Mouse (Mus musculus): ENCODE measurements around the gene Tipin.
"Not testable (repeated sequence)": the region's sequence is repeated elsewhere in the genome, so short reads cannot be mapped to it uniquely, and the experiment has no call there.

The Tipin gene

DNA sequence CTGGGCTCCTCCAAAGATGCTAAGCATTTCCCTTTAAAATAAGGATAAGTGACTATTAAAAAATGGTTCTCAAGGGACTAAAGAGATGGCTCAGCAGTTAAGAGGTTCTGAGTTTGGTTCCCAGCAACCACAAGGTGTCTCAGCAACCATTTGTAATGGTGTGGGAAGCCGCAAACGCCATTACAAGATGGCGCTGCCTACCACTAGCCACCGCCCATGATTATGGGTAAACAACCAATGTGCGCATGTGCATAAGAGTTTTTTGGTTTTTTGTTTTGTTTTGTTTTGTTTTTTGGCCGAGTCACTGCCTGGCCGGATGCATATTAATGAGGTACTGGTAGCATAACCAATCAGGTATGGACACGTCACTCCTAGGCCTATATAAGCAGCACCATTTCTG, 12.5 kb upstream of the Tipin start:
- not testable (repeated sequence) for ATAC-seq (ENCODE audit: insufficient number of reproducible peaks, low FRiP score, low TSS enrichment)

GRCm38 (mm10) chr9:64271249-64271648, 10.1 kb upstream of the Tipin start:
- ATAC-seq (ENCODE audit: insufficient number of reproducible peaks, low FRiP score, low TSS enrichment) = no peak

- no peak for ATAC-seq (ENCODE audit: insufficient number of reproducible peaks, low FRiP score, low TSS enrichment)
These were observed 8.8 kb upstream of the Tipin start for GRCm38 (mm10) chr9:64272611-64273010.

GRCm38 (mm10) chr9:64273757-64274156, 7.6 kb upstream of the Tipin start:
- ATAC-seq (ENCODE audit: insufficient number of reproducible peaks, low FRiP score, low TSS enrichment) = no peak

GRCm38 (mm10) chr9:64274291-64274690, 7.1 kb upstream of the Tipin start:
- no peak for ATAC-seq (ENCODE audit: insufficient number of reproducible peaks, low FRiP score, low TSS enrichment)

DNA sequence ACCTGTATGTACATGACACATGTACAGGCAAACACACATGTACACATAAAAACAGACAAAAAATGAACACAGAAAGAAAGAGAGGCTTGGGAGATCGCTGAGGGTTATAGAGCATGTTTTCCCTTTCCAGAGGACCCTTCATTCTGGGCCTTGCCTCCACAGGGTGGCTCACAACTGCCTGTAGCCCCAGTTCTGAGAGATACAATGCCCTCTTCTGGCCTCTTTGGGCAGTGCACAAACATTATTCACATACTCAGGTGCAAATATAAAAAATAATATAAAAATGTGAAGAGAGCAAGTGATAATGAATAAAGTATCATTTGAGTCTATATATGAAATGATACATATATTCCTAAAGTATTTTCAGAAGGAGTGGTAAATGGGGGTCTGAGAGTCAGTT, 6.5 kb upstream of the Tipin start:
- ATAC-seq (ENCODE audit: insufficient number of reproducible peaks, low FRiP score, low TSS enrichment) = no peak

- ATAC-seq (ENCODE audit: insufficient number of reproducible peaks, low FRiP score, low TSS enrichment) = no peak
These were observed 3.7 kb upstream of the Tipin start for GRCm38 (mm10) chr9:64277706-64278105.

DNA sequence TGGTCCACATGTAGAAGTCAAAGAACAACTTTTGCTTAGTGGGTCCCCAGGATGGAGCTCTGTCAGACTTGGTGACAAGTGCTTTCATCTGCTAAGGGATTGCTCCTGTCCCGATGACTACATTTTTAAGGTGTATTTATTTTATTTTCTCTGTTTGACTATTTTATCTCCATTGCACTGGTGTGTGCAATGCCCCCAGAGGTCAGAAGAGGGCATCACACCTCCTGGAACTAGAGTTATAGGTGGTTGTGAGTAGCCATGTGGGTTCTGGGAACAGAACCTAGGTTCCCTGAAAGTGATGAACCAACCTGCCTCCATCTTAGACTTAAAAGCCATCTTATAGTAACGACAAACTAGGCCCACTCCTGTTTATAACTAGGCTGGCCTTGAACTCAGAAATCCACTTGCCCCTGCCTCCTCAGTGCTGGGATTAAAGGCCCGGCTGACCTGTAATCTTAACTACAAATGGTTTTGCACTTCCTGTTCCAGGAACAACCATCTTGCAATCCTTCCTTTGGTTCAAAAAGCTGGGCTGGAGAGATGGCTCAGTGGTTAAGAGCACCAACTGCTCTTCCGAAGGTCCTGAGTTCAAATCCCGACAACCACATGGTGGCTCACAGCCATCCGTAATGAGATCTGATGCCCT, 2.6 kb upstream of the Tipin start:
- ATAC-seq (ENCODE audit: insufficient number of reproducible peaks, low FRiP score, low TSS enrichment) = no peak

GRCm38 (mm10) chr9:64281781-64282178, 399 bp downstream of the Tipin start:
- peak; percentile 75; the same call in 1 of the 2 replicates for ATAC-seq (ENCODE audit: insufficient number of reproducible peaks, low FRiP score, low TSS enrichment)

GRCm38 (mm10) chr9:64282404-64282987, 1.1 kb downstream of the Tipin start:
- no peak for ATAC-seq (ENCODE audit: insufficient number of reproducible peaks, low FRiP score, low TSS enrichment)

DNA sequence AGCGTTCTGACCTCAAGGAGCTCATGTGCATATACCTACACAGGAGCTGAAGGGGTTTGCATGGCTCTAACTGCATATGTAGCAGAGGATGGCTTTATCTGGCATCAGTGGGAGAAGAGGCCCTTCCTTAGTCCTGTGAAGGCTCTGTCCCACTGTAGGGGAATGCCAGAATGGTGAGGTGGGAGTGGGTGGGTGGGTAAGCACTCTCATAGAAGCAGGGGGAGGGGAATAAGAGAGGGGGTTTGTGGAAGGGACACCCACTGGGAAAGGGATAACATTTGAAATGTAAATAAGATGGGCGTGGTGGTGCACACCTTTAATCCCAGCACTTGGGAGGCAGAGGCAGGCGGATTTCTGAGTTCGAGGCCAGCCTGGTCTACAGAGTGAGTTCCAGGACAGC, 21.7 kb downstream of the Tipin start:
- not testable (repeated sequence) for ATAC-seq (ENCODE audit: insufficient number of reproducible peaks, low FRiP score, low TSS enrichment)

GRCm38 (mm10) chr9:64306476-64307312, 25.3 kb downstream of the Tipin start:
- no peak for ATAC-seq (ENCODE audit: insufficient number of reproducible peaks, low FRiP score, low TSS enrichment)

GRCm38 (mm10) chr9:64310996-64311785, 29.8 kb downstream of the Tipin start:
- no peak for ATAC-seq (ENCODE audit: insufficient number of reproducible peaks, low FRiP score, low TSS enrichment)

GRCm38 (mm10) chr9:64312128-64312527, 30.7 kb downstream of the Tipin start:
- ATAC-seq (ENCODE audit: insufficient number of reproducible peaks, low FRiP score, low TSS enrichment) = no peak

GRCm38 (mm10) chr9:64314696-64315095, 33.3 kb downstream of the Tipin start:
- no peak for ATAC-seq (ENCODE audit: insufficient number of reproducible peaks, low FRiP score, low TSS enrichment)

DNA sequence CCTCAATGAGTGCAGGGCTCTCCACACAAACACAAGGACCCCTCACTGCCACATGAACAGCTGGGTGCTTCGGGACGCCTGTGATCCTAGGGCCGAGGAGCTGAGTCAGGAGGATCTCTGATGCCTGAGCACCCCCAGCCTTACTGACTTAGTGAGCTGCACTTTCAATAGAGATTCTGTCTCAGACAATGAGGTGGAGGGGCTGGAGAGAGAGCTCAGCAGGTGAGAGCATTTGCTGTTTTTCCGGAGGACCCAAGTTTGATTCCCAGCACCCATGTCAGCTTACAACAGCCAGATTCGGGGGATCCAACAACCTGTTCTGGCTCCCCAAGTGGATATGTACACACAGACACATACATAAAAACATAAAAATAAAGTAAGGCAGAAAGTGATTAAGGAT, 35.6 kb downstream of the Tipin start:
- ATAC-seq (ENCODE audit: insufficient number of reproducible peaks, low FRiP score, low TSS enrichment) = no peak

GRCm38 (mm10) chr9:64323976-64324375, 42.6 kb downstream of the Tipin start:
- no peak for ATAC-seq (ENCODE audit: insufficient number of reproducible peaks, low FRiP score, low TSS enrichment)

- ATAC-seq (ENCODE audit: insufficient number of reproducible peaks, low FRiP score, low TSS enrichment) = no peak
These were observed 54.4 kb downstream of the Tipin start for GRCm38 (mm10) chr9:64335825-64336224.

DNA sequence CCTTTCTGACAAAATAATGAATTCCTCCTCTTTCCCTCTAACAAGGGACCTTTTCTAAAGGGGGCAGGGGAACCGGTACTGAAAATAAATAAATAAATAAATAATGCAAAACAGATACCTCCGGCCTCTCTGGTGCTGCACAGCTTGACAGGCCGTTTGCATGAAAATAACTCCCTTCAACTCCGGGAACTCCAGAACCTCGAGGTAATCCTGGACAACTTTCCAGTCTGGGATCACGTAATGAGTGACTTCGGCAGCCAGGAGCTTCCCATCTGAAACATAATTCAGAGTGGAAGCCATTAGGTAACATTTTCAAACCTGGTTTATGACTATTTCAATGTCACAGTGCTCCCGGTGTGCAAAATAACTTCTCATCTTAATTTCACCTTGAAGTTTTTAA, 58.0 kb downstream of the Tipin start:
- ATAC-seq (ENCODE audit: insufficient number of reproducible peaks, low FRiP score, low TSS enrichment) = no peak

DNA sequence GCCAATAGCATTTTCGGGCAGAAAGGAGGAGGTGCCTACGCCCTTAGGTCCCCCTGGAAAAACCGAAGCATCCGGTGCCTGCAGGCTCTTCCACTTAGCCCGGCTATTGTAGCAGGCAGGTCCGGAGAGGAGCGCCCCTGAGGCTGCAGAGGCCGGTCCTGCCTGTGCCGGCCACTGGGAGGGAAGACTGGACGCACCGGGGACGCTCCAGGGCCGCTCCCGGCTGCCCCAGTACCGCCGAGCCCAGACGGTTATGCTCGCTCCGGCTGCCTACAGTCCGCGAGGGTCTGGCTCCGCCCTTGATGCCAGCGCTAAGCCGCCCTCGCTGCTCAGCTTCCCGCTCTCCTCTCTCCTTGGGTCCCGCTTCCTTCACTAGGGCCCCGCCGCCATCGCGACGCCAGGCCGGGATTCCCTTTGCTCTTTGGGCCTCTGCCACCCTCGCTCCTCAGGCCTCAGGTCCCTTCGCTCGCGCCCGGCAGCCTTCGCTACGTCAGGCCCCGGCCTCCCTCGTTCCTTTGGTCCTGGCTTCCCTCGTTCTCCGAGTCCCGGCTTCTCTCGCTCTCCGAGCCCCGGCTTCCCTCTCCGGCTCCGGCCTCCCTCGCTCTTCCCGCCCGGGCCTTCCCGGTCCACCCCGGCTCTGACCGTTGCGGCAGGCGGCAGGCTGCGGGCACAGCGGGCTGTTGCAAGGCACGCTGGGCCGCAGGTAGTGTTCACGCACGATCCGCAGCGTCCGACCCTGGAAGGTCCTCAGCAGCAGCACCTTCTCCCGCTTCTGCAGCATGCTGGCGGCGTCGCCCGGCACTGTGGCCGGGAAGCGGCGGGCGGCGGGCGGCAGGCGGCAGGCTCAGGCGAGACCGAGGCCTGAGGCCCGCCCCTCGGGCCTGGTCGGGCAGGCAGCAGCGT, 59.2 kb downstream of the Tipin start:
- ATAC-seq (ENCODE audit: insufficient number of reproducible peaks, low FRiP score, low TSS enrichment) = peak; percentile 86
